Mouse (Mus musculus): ENCODE results near the gene Spef1. TPM values are rescaled to one million over a fixed set of nuclear protein-coding genes. Genes with fewer than 3 reads are reported as not detected.

The Spef1 gene
- polyA plus RNA-seq (2014; fragmentation: Illumina TruSeq; extraction: RNeasy Lipid Tissue Mini Kit (QIAGEN cat#74804); ENCODE audit: low read depth, low replicate concordance), result 3.2 TPM

GRCm38 (mm10) chr2:131186771-131187601 is at the start of gene Spef1, which contains the start of gene Cdc25b:
Spef1 (minus strand) TSS chr2:131187282.
Cdc25b (plus strand) TSS chr2:131186949.

GRCm38 (mm10) chr2:131233307-131234126 is 46.4 kb upstream of the Spef1 start, which contains the start of gene Mavs:
Mavs (plus strand) TSS chr2:131234063.

GRCm38 (mm10) chr2:131206778-131207177 is 19.7 kb upstream of the Spef1 start, which contains the start of gene Ap5s1:
Ap5s1 (plus strand) TSS chr2:131207078.

GRCm38 (mm10) chr2:131179990-131180587 is 7.0 kb downstream of the Spef1 start, which contains the start of gene Cenpb:
Cenpb (minus strand) TSS chr2:131180067.

GRCm38 (mm10) chr2:131159938-131160581 is 27.0 kb downstream of the Spef1 start, which contains the start of gene 1700037H04Rik:
1700037H04Rik (minus strand) TSS chr2:131160081.

GRCm38 (mm10) chr2:131132930-131133547 is 54.0 kb downstream of the Spef1 start, which contains the start of gene Gm11037:
Gm11037 (plus strand) TSS chr2:131133497.

GRCm38 (mm10) chr2:131127161-131127730 is 59.8 kb downstream of the Spef1 start, which contains the start of gene Hspa12b:
Hspa12b (plus strand) TSS chr2:131127280.

Other genes with a start within 250 kb of the Spef1 start
- gene Gfra4, start 144.2 kb downstream of the Spef1 start, polyA plus RNA-seq (2014; fragmentation: Illumina TruSeq; extraction: RNeasy Lipid Tissue Mini Kit (QIAGEN cat#74804); ENCODE audit: low read depth, low replicate concordance), result 0.47 TPM
- gene Adam33, start 123.5 kb downstream of the Spef1 start, polyA plus RNA-seq (2014; fragmentation: Illumina TruSeq; extraction: RNeasy Lipid Tissue Mini Kit (QIAGEN cat#74804); ENCODE audit: low read depth, low replicate concordance), result 7.7 TPM
- gene Siglec1, start 100.5 kb downstream of the Spef1 start, polyA plus RNA-seq (2014; fragmentation: Illumina TruSeq; extraction: RNeasy Lipid Tissue Mini Kit (QIAGEN cat#74804); ENCODE audit: low read depth, low replicate concordance), result 0.47 TPM
- gene Hspa12b, start 60.0 kb downstream of the Spef1 start, polyA plus RNA-seq (2014; fragmentation: Illumina TruSeq; extraction: RNeasy Lipid Tissue Mini Kit (QIAGEN cat#74804); ENCODE audit: low read depth, low replicate concordance), result 0.16 TPM
- gene Gm11037, start 53.8 kb downstream of the Spef1 start, polyA plus RNA-seq (2014; fragmentation: Illumina TruSeq; extraction: RNeasy Lipid Tissue Mini Kit (QIAGEN cat#74804); ENCODE audit: low read depth, low replicate concordance), result not detected
- 1.3 TPM for gene 1700037H04Rik, start 27.2 kb downstream of the Spef1 start, polyA plus RNA-seq (2014; fragmentation: Illumina TruSeq; extraction: RNeasy Lipid Tissue Mini Kit (QIAGEN cat#74804); ENCODE audit: low read depth, low replicate concordance)
- 17.7 TPM for gene Cenpb, start 7.2 kb downstream of the Spef1 start, polyA plus RNA-seq (2014; fragmentation: Illumina TruSeq; extraction: RNeasy Lipid Tissue Mini Kit (QIAGEN cat#74804); ENCODE audit: low read depth, low replicate concordance)
- gene Cdc25b, start 333 bp downstream of the Spef1 start, polyA plus RNA-seq (2014; fragmentation: Illumina TruSeq; extraction: RNeasy Lipid Tissue Mini Kit (QIAGEN cat#74804); ENCODE audit: low read depth, low replicate concordance), result 5.1 TPM
- 3.0 TPM for gene Ap5s1, start 19.8 kb upstream of the Spef1 start, polyA plus RNA-seq (2014; fragmentation: Illumina TruSeq; extraction: RNeasy Lipid Tissue Mini Kit (QIAGEN cat#74804); ENCODE audit: low read depth, low replicate concordance)
- gene Mavs, start 46.8 kb upstream of the Spef1 start, polyA plus RNA-seq (2014; fragmentation: Illumina TruSeq; extraction: RNeasy Lipid Tissue Mini Kit (QIAGEN cat#74804); ENCODE audit: low read depth, low replicate concordance), result 6.7 TPM
- gene Pank2, start 75.2 kb upstream of the Spef1 start, polyA plus RNA-seq (2014; fragmentation: Illumina TruSeq; extraction: RNeasy Lipid Tissue Mini Kit (QIAGEN cat#74804); ENCODE audit: low read depth, low replicate concordance), result 60.7 TPM
- 11.5 TPM for gene Rnf24, start 165.6 kb upstream of the Spef1 start, polyA plus RNA-seq (2014; fragmentation: Illumina TruSeq; extraction: RNeasy Lipid Tissue Mini Kit (QIAGEN cat#74804); ENCODE audit: low read depth, low replicate concordance)